Mouse (Mus musculus) ES-Bruce4 (cell line): Measurements from ENCODE around the gene Khdc1c. TPM values are rescaled to one million over a fixed set of nuclear protein-coding genes. Genes with fewer than 3 reads are reported as not detected.

Experiments
- H3K27ac ChIP-seq: 2 replicates; pipeline ENCODE4 v1.5.1; 2012; ENCODE audit warnings: low read length, inconsistent platforms; ENCODE audit not compliant: insufficient read depth
- H3K27me3 ChIP-seq: 2 replicates; pipeline ENCODE4 v1.6.1; 2012; ENCODE audit warnings: mild to moderate bottlenecking, low read length, inconsistent platforms; ENCODE audit not compliant: control insufficient read depth, poor library complexity, insufficient read depth, severe bottlenecking
- H3K36me3 ChIP-seq: 2 replicates; pipeline ENCODE4 v1.6.1; 2012; ENCODE audit warnings: inconsistent platforms, mild to moderate bottlenecking, low read length, moderate library complexity; ENCODE audit not compliant: control insufficient read depth, poor library complexity, insufficient read depth, severe bottlenecking
- H3K4me1 ChIP-seq: one replicate; pipeline ENCODE4 v1.8.1; 2011; ENCODE audit warnings: low read length; ENCODE audit not compliant: control insufficient read depth, insufficient read depth
- H3K4me3 ChIP-seq: 2 replicates; pipeline ENCODE4 v1.5.1; 2011; ENCODE audit warnings: low read depth, mild to moderate bottlenecking, low read length
- H3K9ac ChIP-seq: 2 replicates; pipeline ENCODE4 v1.6.1; 2012; ENCODE audit warnings: low read depth, mild to moderate bottlenecking, inconsistent platforms; ENCODE audit not compliant: poor library complexity, severe bottlenecking
- H3K9me3 ChIP-seq: replicated peaks from 2 replicates; pipeline ENCODE4 v1.6.1; 2012; ENCODE audit warnings: mild to moderate bottlenecking, low read length, inconsistent platforms; ENCODE audit not compliant: control insufficient read depth, poor library complexity, insufficient read depth, severe bottlenecking
- CTCF ChIP-seq: IDR thresholded peaks from one replicate; pipeline ENCODE4 v1.8.1; 2011; ENCODE audit warnings: low read depth, low read length
- EP300 ChIP-seq: IDR thresholded peaks from 2 replicates; pipeline ENCODE4 v1.6.1; 2011; ENCODE audit warnings: low read depth, low read length; ENCODE audit not compliant: insufficient read depth
- POLR2A ChIP-seq: IDR thresholded peaks from one replicate; pipeline ENCODE4 v1.8.1; 2011; ENCODE audit warnings: low read length; ENCODE audit not compliant: insufficient read depth
- polyA plus RNA-seq: library from polyadenylated mRNA; stranded (reverse); fragments of >200 nt; gene quantifications from 2 replicates; pipeline ENCODE4 v1.2.4, GENCODE M21; 2011; ENCODE audit warnings: low read depth; ENCODE audit not compliant: missing spikeins, insufficient read depth, insufficient read length

Khdc1c gene
- polyA plus RNA-seq, 1 experiment, result not detected

DNA sequence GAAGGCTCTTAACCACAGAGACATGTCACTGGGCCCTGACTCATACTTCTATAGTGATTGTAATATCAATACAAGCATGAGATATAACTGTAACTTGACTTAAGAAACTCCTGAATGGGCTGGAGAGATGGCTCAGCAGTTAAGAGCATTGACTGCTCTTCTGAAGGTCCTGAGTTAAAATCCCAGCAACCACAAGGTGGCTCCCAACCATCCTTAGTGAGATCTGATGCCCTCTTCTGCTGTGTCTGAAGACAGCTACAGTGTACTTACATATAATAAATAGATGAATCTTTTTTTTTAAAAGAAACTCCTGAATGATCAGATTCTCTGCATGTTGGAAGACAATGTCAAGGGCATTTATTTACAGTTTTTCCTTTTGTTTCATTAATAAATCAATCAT is 51.2 kb downstream of the Khdc1c start:
- Histone ChIP-seq H3K9me3 (no peaks in the 10 kb centered on the region), H3K27me3 (no peaks in the 10 kb centered on the region), H3K4me1 (no peaks in the 10 kb centered on the region), H3K4me3 (no peak overlapping the region), H3K9ac (no peak overlapping the region), H3K27ac (no peak overlapping the region), H3K36me3 (no peaks in the 10 kb centered on the region)
- no peak for TF ChIP-seq POLR2A
- TF ChIP-seq EP300, result no peak
- no peak for TF ChIP-seq CTCF

Other genes starting within 250 kb of the Khdc1c start
- 3.8 and 6.6 TPM in 2 replicates for gene Tmem14a, start 149.8 kb upstream of the Khdc1c start, polyA plus RNA-seq
- gene Gsta3, start 127.7 kb upstream of the Khdc1c start, polyA plus RNA-seq, result 1.5 and 1.7 TPM in 2 replicates
- not detected in 2 replicates for gene Khdc1a, start 18.7 kb upstream of the Khdc1c start, polyA plus RNA-seq
- gene Khdc1b, start 15.2 kb downstream of the Khdc1c start, polyA plus RNA-seq, result not detected in 2 replicates